Mouse (Mus musculus): ENCODE results near the gene Gas1. TPM values are rescaled to one million over a fixed set of nuclear protein-coding genes. Genes with fewer than 3 reads are reported as not detected.

The Gas1 gene
- polyA plus RNA-seq, 1 experiment from 2014 or later: 102 TPM

GRCm38 (mm10) chr13:60134439-60134799 lies 42.7 kb downstream of the Gas1 start:
- 87% methylated on average over 5 of the region's 5 CpGs for WGBS

GRCm38 (mm10) chr13:60133716-60134438 lies 43.3 kb downstream of the Gas1 start:
- Histone ChIP-seq H3K4me1 (peaks cover 26% of the 10 kb centered on the region), H3K27ac (no peak overlapping the region), H3K4me3 (replicated peaks) (no peak overlapping the region), H3K36me3 (no peaks in the 10 kb centered on the region), H3K9ac (no peak overlapping the region), H3K4me2 (no peak overlapping the region), H3K27me3 (no peaks in the 10 kb centered on the region), H3K9me3 (replicated peaks) (no peaks in the 10 kb centered on the region)
- ATAC-seq (replicated peaks; ENCODE audit: low FRiP score): no peak
- 23% methylated on average over 10 of the region's 10 CpGs for WGBS

More at GRCm38 (mm10) chr13:60134439-60134799, 42.7 kb downstream of the Gas1 start:
- no peak overlapping the region for H3K4me3 ChIP-seq (replicated peaks)
- H3K4me2 ChIP-seq: no peak overlapping the region
- ATAC-seq (replicated peaks; ENCODE audit: low FRiP score): no peak
- peaks cover 26% of the 10 kb centered on the region for H3K4me1 ChIP-seq
- no peak overlapping the region for H3K9ac ChIP-seq
- H3K27me3 ChIP-seq: no peaks in the 10 kb centered on the region
- H3K9me3 ChIP-seq (replicated peaks): no peaks in the 10 kb centered on the region
- no peak overlapping the region for H3K27ac ChIP-seq
- H3K36me3 ChIP-seq: no peaks in the 10 kb centered on the region

- no peaks in the 10 kb centered on the region for H3K9me3 ChIP-seq (replicated peaks)
- H3K4me2 ChIP-seq: no peak overlapping the region
- H3K27ac ChIP-seq: no peak overlapping the region
- peaks cover 26% of the 10 kb centered on the region for H3K4me1 ChIP-seq
- no peaks in the 10 kb centered on the region for H3K36me3 ChIP-seq
- WGBS: 41% methylated on average over 13 of the region's 13 CpGs
- H3K4me3 ChIP-seq (replicated peaks): no peak overlapping the region
- H3K27me3 ChIP-seq: no peaks in the 10 kb centered on the region
- H3K9ac ChIP-seq: no peak overlapping the region
- ATAC-seq (replicated peaks; ENCODE audit: low FRiP score): no peak
Observed at GRCm38 (mm10) chr13:60131771-60132170, 45.4 kb downstream of the Gas1 start.

DNA sequence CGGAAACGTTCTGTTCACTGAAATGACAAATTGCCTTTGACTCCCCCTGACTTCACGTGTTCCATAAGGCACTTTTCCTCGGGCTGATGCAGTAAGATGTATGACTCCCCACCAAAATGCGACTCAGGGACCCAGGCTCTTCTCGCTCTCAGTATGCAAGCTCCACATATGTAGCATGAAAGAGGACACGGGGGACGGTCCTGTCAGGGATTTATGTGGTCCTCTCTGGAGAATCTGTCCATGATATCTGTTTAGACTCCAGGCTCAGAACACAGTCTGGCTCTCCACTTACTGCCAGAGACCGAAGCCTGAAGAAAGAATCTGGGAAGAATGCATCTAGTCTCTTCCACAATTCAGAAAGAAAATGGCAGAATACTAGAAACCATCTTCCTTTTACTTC lies 47.6 kb downstream of the Gas1 start:
- no peak for ATAC-seq (replicated peaks; ENCODE audit: low FRiP score)
- Histone ChIP-seq H3K27ac (no peak overlapping the region), H3K4me2 (no peak overlapping the region), H3K36me3 (no peaks in the 10 kb centered on the region), H3K9me3 (replicated peaks) (no peaks in the 10 kb centered on the region), H3K4me1 (peaks cover 44% of the 10 kb centered on the region), H3K27me3 (no peaks in the 10 kb centered on the region), H3K4me3 (replicated peaks) (no peak overlapping the region), H3K9ac (no peak overlapping the region)
- WGBS: 31% methylated on average over 9 of the region's 9 CpGs

GRCm38 (mm10) chr13:60126338-60126737 lies 50.8 kb downstream of the Gas1 start:
- peaks cover 48% of the 10 kb centered on the region for H3K4me1 ChIP-seq

GRCm38 (mm10) chr13:60125501-60126305 lies 51.5 kb downstream of the Gas1 start:
- Histone ChIP-seq H3K4me1 (peaks cover 48% of the 10 kb centered on the region), H3K4me3 (replicated peaks) (no peak overlapping the region), H3K9ac (no peak overlapping the region), H3K36me3 (no peaks in the 10 kb centered on the region), H3K4me2 (peak overlapping the region; percentile 46), H3K27me3 (no peaks in the 10 kb centered on the region), H3K27ac (no peak overlapping the region), H3K9me3 (replicated peaks) (no peaks in the 10 kb centered on the region)
- no peak for ATAC-seq (replicated peaks; ENCODE audit: low FRiP score)
- 16% methylated on average over 13 of the region's 13 CpGs for whole genome bisulfite sequencing

More at GRCm38 (mm10) chr13:60126338-60126737, 50.8 kb downstream of the Gas1 start:
- no peaks in the 10 kb centered on the region for H3K9me3 ChIP-seq (replicated peaks)
- H3K27me3 ChIP-seq: no peaks in the 10 kb centered on the region
- no peak overlapping the region for H3K9ac ChIP-seq
- no peak overlapping the region for H3K4me3 ChIP-seq (replicated peaks)
- no peaks in the 10 kb centered on the region for H3K36me3 ChIP-seq
- no peak overlapping the region for H3K27ac ChIP-seq
- H3K4me2 ChIP-seq: peak overlapping the region; percentile 46
- WGBS: 43% methylated on average over 19 of the region's 19 CpGs
- no peak for ATAC-seq (replicated peaks; ENCODE audit: low FRiP score)

GRCm38 (mm10) chr13:60125020-60125419 lies 52.1 kb downstream of the Gas1 start:
- no peak overlapping the region for H3K4me2 ChIP-seq
- no peaks in the 10 kb centered on the region for H3K9me3 ChIP-seq (replicated peaks)
- 10% methylated on average over 3 of the region's 3 CpGs for whole genome bisulfite sequencing
- H3K9ac ChIP-seq: no peak overlapping the region
- H3K27me3 ChIP-seq: no peaks in the 10 kb centered on the region
- no peaks in the 10 kb centered on the region for H3K36me3 ChIP-seq
- ATAC-seq (replicated peaks; ENCODE audit: low FRiP score): 0 out of 2 replicates have a peak, but pooled peaks have one; percentile 57
- no peak overlapping the region for H3K27ac ChIP-seq
- H3K4me3 ChIP-seq (replicated peaks): no peak overlapping the region
- H3K4me1 ChIP-seq: peaks cover 48% of the 10 kb centered on the region

- H3K27ac ChIP-seq: no peak overlapping the region
- H3K4me3 ChIP-seq (replicated peaks): no peak overlapping the region
- H3K4me2 ChIP-seq: no peak overlapping the region
- no peak overlapping the region for H3K9ac ChIP-seq
- ATAC-seq (replicated peaks; ENCODE audit: low FRiP score): no peak
- H3K9me3 ChIP-seq (replicated peaks): no peaks in the 10 kb centered on the region
- H3K36me3 ChIP-seq: no peaks in the 10 kb centered on the region
- H3K4me1 ChIP-seq: peaks cover 45% of the 10 kb centered on the region
- 32% methylated on average over 7 of the region's 7 CpGs for WGBS
- no peaks in the 10 kb centered on the region for H3K27me3 ChIP-seq
Observed at GRCm38 (mm10) chr13:60124456-60124855, 52.7 kb downstream of the Gas1 start.

Measured in kidney, embryonic 15.5 days (tissue).